Mouse (Mus musculus) adrenal gland, postnatal 25 days (tissue): ENCODE data around the gene Filip1. TPM values are rescaled to one million over a fixed set of nuclear protein-coding genes. Genes with fewer than 3 reads are reported as not detected.

ENCODE experiments used
- DNase-seq: peaks from one replicate; pipeline ENCODE4 v3.0.0; 2021; ENCODE audit warnings: mixed read lengths
- total RNA-seq: library from RNA; stranded (reverse); gene quantifications from 2 replicates; pipeline ENCODE4 v1.2.3, GENCODE M21; 2021

Filip1 gene
- total RNA-seq, 1 experiment from 2014 or later = 108 TPM

- DNase-seq = no peak
These were observed 188.8 kb downstream of the Filip1 start for GRCm38 (mm10) chr9:79823856-79824255.

GRCm38 (mm10) chr9:79823438-79823837, 189.2 kb downstream of the Filip1 start:
- DNase-seq = no peak

- DNase-seq = no peak
These were observed 196.2 kb downstream of the Filip1 start for GRCm38 (mm10) chr9:79816464-79816863.

- no peak for DNase-seq
These were observed 196.6 kb downstream of the Filip1 start for GRCm38 (mm10) chr9:79816013-79816412.

GRCm38 (mm10) chr9:79814592-79814991, 198.1 kb downstream of the Filip1 start:
- DNase-seq = no peak

GRCm38 (mm10) chr9:79810969-79811902, 201.4 kb downstream of the Filip1 start:
- no peak for DNase-seq

- DNase-seq = no peak
These were observed 202.1 kb downstream of the Filip1 start for GRCm38 (mm10) chr9:79810534-79810933.

- DNase-seq = no peak
These were observed 203.2 kb downstream of the Filip1 start for GRCm38 (mm10) chr9:79809411-79809810.

- no peak for DNase-seq
These were observed 205.5 kb downstream of the Filip1 start for GRCm38 (mm10) chr9:79807178-79807577.

GRCm38 (mm10) chr9:79806317-79807075, 206.2 kb downstream of the Filip1 start:
- no peak for DNase-seq

- no peak for DNase-seq
These were observed 207.2 kb downstream of the Filip1 start for GRCm38 (mm10) chr9:79805426-79805825.

GRCm38 (mm10) chr9:79796461-79797135, 216.1 kb downstream of the Filip1 start:
- no peak for DNase-seq

- no peak for DNase-seq
These were observed 217.6 kb downstream of the Filip1 start for GRCm38 (mm10) chr9:79795076-79795475.

GRCm38 (mm10) chr9:79792841-79793835, 219.5 kb downstream of the Filip1 start, which contains the start of gene Tmem30a:
Gene Tmem30a (minus strand): TSS chr9:79793507.
- peak; percentile 94 for DNase-seq

- no peak for DNase-seq
These were observed 226.9 kb downstream of the Filip1 start for GRCm38 (mm10) chr9:79785794-79786085.

- no peak for DNase-seq
These were observed 227.5 kb downstream of the Filip1 start for GRCm38 (mm10) chr9:79784934-79785793.

GRCm38 (mm10) chr9:79784439-79784838, 228.2 kb downstream of the Filip1 start:
- no peak for DNase-seq

GRCm38 (mm10) chr9:79779354-79779753, 233.3 kb downstream of the Filip1 start:
- DNase-seq = no peak

GRCm38 (mm10) chr9:79766991-79767545, 245.6 kb downstream of the Filip1 start:
- no peak for DNase-seq

- DNase-seq = no peak
These were observed 247.3 kb downstream of the Filip1 start for GRCm38 (mm10) chr9:79765329-79765728.
